ENCODE assay signal across 10 mouse cellular contexts in genomic region chr8:86766548-86767211, GRCm38 (mm10). TPM values are rescaled to one million over a fixed set of nuclear protein-coding genes. Genes with fewer than 3 reads are reported as not detected.
A peak's percentile ranks its signal among the peaks of the same experiment; 100 is the strongest.
DNase-seq lines count a peak whose midpoint lies in the region; ATAC-seq and TF ChIP-seq lines count a peak whose summit lies in the region.
"Had no signal": no experiment of that assay in that cellular context is flagged by ENCODE, and none has a peak within 500 bp of the region (broad histone marks: within the 10 kb centered on the region; RNA-seq: fewer than 3 reads in every experiment).

No protein-coding gene starts in this region.

- WGBS in forebrain, postnatal 0 days, result 82% methylated on average over 9 of the region's 9 CpGs
- WGBS in forebrain, embryonic 16.5 days, result 82% methylated on average over 9 of the region's 9 CpGs
- WGBS in small intestine, adult 2 months, result 38% methylated on average over 9 of the region's 9 CpGs

- no peak for TF ChIP-seq CTCF in forebrain, postnatal 0 days (IDR thresholded peaks at IDR 0.05; ENCODE audit: low read depth)
- no peak for TF ChIP-seq CTCF in left cerebral cortex, adult 2 months (IDR thresholded peaks at IDR 0.05)
- no peak for TF ChIP-seq CTCF in small intestine, adult 2 months (IDR thresholded peaks at IDR 0.05; ENCODE audit: extremely low read depth, insufficient read length, insufficient replicate concordance, low read depth, low read length)

- H3K4me1 ChIP-seq in forebrain, postnatal 0 days (ENCODE audit: insufficient read depth), result no peaks in the 10 kb centered on the region
- no peaks in the 10 kb centered on the region for H3K4me1 ChIP-seq in forebrain, embryonic 16.5 days (replicated peaks; ENCODE audit: control insufficient read depth, insufficient read depth, low read length)
- peaks cover 39% of the 10 kb centered on the region for H3K4me1 ChIP-seq in small intestine, adult 2 months (ENCODE audit: control insufficient read depth, insufficient read depth, insufficient read length, low read length)

- ATAC-seq in forebrain, postnatal 0 days, result 0 out of 2 replicates have a peak, but pooled peaks have one; percentile 12
- ATAC-seq in forebrain, embryonic 16.5 days, result no peak

- H3K27me3 ChIP-seq in forebrain, postnatal 0 days (ENCODE audit: insufficient read depth, low read length), result no peaks in the 10 kb centered on the region
- H3K27me3 ChIP-seq in forebrain, embryonic 16.5 days (replicated peaks; ENCODE audit: control insufficient read depth, insufficient read depth, low read length), result no peaks in the 10 kb centered on the region
- H3K27me3 ChIP-seq in small intestine, adult 2 months (ENCODE audit: control insufficient read depth, insufficient read depth, low read length), result no peaks in the 10 kb centered on the region

- H3K4me2 ChIP-seq in forebrain, postnatal 0 days (ENCODE audit: low read depth), result no peak overlapping the region
- no peak overlapping the region for H3K4me2 ChIP-seq in forebrain, embryonic 16.5 days (ENCODE audit: low read length)
- H3K4me2 ChIP-seq: lung, embryonic 14.5 days had no signal

- no peak overlapping the region for H3K4me3 ChIP-seq in forebrain, postnatal 0 days (ENCODE audit: low read depth, low read length)
- no peak overlapping the region for H3K4me3 ChIP-seq in forebrain, embryonic 16.5 days (replicated peaks; ENCODE audit: low read length)
- no peak overlapping the region for H3K4me3 ChIP-seq in left cerebral cortex, adult 2 months
- H3K4me3 ChIP-seq in small intestine, adult 2 months (ENCODE audit: low read depth, low read length), result no peak overlapping the region

- intact Hi-C loops in left cerebral cortex, adult 2 months (cut with DNase I), result no loop called here
- intact Hi-C loops in left cerebral cortex, postnatal 14 days (cut with DNase I), result no loop called here

- TF ChIP-seq POLR2A in small intestine, adult 2 months (IDR thresholded peaks at IDR 0.05; ENCODE audit: low read depth, low read length), result no peak

- H3K27ac ChIP-seq in forebrain, postnatal 0 days (ENCODE audit: low read depth, low read length), result no peak overlapping the region
- H3K27ac ChIP-seq in forebrain, embryonic 16.5 days (ENCODE audit: low read length), result no peak overlapping the region
- H3K27ac ChIP-seq in left cerebral cortex, adult 2 months, result peak overlapping the region; percentile 45; the same call in 1 of the 2 replicates
- peak overlapping the region; percentile 92 for H3K27ac ChIP-seq in small intestine, adult 2 months (ENCODE audit: insufficient read depth, low read depth, low read length)

- no peaks in the 10 kb centered on the region for H3K36me3 ChIP-seq in forebrain, postnatal 0 days (ENCODE audit: insufficient read depth)
- no peaks in the 10 kb centered on the region for H3K36me3 ChIP-seq in forebrain, embryonic 16.5 days (ENCODE audit: control insufficient read depth, insufficient read depth)
- H3K36me3 ChIP-seq in small intestine, adult 2 months (ENCODE audit: control insufficient read depth, insufficient read depth, low read length), result no peaks in the 10 kb centered on the region

- no peak overlapping the region for H3K9ac ChIP-seq in forebrain, postnatal 0 days
- no peak overlapping the region for H3K9ac ChIP-seq in forebrain, embryonic 16.5 days (replicated peaks; ENCODE audit: low read depth, low read length)
- H3K9ac ChIP-seq: lung, embryonic 14.5 days had no signal

- H3K9me3 ChIP-seq in forebrain, postnatal 0 days (ENCODE audit: low read length), result no peaks in the 10 kb centered on the region
- H3K9me3 ChIP-seq in forebrain, embryonic 16.5 days (ENCODE audit: control insufficient read depth, low read length), result no peaks in the 10 kb centered on the region

- peak; percentile 3 for DNase-seq in forebrain, postnatal 0 days
- DNase-seq in left cerebral cortex, adult 2 months (ENCODE audit: extremely low spot score in 1 of 2, low spot score in 2 of 2), result no peak
- no peak for DNase-seq in left cerebral cortex, postnatal 14 days (ENCODE audit: low spot score in 2 of 2)
- peak; percentile 25 for DNase-seq in heart, postnatal 4 days
- no peak for DNase-seq in spleen, postnatal 14 days (ENCODE audit: low spot score in 2 of 2)
- DNase-seq in left cerebral cortex, adult 18-20 months (ENCODE audit: low spot score in 2 of 2), result no peak
- DNase-seq: lung, embryonic 14.5 days; spleen, adult 18-20 months had no signal

RNA-seq across cellular contexts. Expression of gene Siah1a, which starts 20.9 kb away (rescaled TPM):
- 91.9 and 101 TPM in 2 replicates for total RNA-seq in forebrain, postnatal 0 days (2014; rRNA removed)
- polyA plus RNA-seq in forebrain, postnatal 0 days (2015; fragmentation: Nextera tagmentation; extraction: Ambion mirVana), result 87.3 and 88.6 TPM in 2 replicates
- polyA plus RNA-seq in forebrain, embryonic 16.5 days (2015; fragmentation: Nextera tagmentation; extraction: Ambion mirVana), result 94.9 and 119 TPM in 2 replicates
- 10 to 100 TPM; 30.9 to 32.9 TPM for total RNA-seq in left cerebral cortex, adult 2 months (2021)
- total RNA-seq in left cerebral cortex, postnatal 14 days (2021), result 10 to 100 TPM; 30.9 to 32.9 TPM
- 10 to 100 TPM; 30.2 to 31.2 TPM for total RNA-seq in heart, postnatal 4 days (2021)
- 6.8 and 14.7 TPM in 2 replicates for polyA plus RNA-seq in small intestine, adult 2 months (2012; rRNA removed)
- total RNA-seq in left cerebral cortex, adult 18-20 months (2021), result 10 to 100 TPM; 31.0 to 33.8 TPM

RNA-seq across cellular contexts. Expression of gene Gm10638, which starts 21.2 kb away (rescaled TPM):
- total RNA-seq in forebrain, postnatal 0 days (2014; rRNA removed), result 0.43 and 1.5 TPM in 2 replicates
- 8.2 and 8.9 TPM in 2 replicates for polyA plus RNA-seq in forebrain, postnatal 0 days (2015; fragmentation: Nextera tagmentation; extraction: Ambion mirVana)
- polyA plus RNA-seq in forebrain, embryonic 16.5 days (2015; fragmentation: Nextera tagmentation; extraction: Ambion mirVana), result 6.8 and 8.7 TPM in 2 replicates
- total RNA-seq in left cerebral cortex, adult 2 months (2021), result 1 to 10 TPM; 3.0 to 3.8 TPM
- total RNA-seq in left cerebral cortex, postnatal 14 days (2021), result 1 to 10 TPM; 2.5 to 3.8 TPM
- 1 to 10 TPM; 3.0 to 3.6 TPM for total RNA-seq in heart, postnatal 4 days (2021)
- 2.2 and 6.3 TPM in 2 replicates for polyA plus RNA-seq in small intestine, adult 2 months (2012; rRNA removed)
- 1 to 10 TPM; 1.8 to 2.3 TPM for total RNA-seq in left cerebral cortex, adult 18-20 months (2021)

Comparison
In these comparisons a context has a peak if more than half of its experiments do, and no peak if none do; other contexts are left out.
1. DNase-seq: peak in forebrain, postnatal 0 days (single experiment) and heart, postnatal 4 days (single experiment); none in left cerebral cortex, adult 2 months (0 of 2), left cerebral cortex, postnatal 14 days (0 of 2), spleen, postnatal 14 days (0 of 2) and left cerebral cortex, adult 18-20 months (0 of 2).
2. H3K27ac ChIP-seq: peak in left cerebral cortex, adult 2 months (single experiment) and small intestine, adult 2 months (single experiment); none in forebrain, postnatal 0 days (single experiment) and forebrain, embryonic 16.5 days (single experiment).